Mouse (Mus musculus) liver, embryonic 14.5 days (tissue): ENCODE results near the gene Lyrm1.

Source experiments
- CTCF ChIP-seq: IDR thresholded peaks from 2 replicates; pipeline ENCODE4 v1.5.1; 2016; ENCODE audit warnings: antibody characterized with exemption, low read depth, control low read depth
- EP300 ChIP-seq: IDR thresholded peaks from 2 replicates; pipeline ENCODE4 v1.6.1; 2016; ENCODE audit warnings: antibody characterized with exemption, low read depth

DNA sequence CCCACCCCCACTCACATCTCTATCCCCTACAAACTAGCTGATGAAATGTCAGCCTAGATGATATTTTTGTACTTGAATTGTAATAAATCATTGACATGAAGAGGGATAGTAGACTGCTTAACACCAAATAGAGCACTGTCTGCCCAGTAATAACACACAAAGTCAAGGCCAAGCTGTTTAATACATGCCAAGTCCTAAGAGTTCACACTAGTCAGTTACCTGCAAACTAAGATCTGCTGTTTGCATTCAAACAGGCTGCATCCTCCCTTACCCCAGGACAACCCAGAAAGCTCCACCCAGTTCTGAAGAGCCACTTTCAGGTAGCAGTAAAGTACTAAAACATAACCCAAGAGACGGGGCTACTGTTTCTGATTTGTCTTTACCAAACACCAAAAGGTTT, 3.5 kb upstream of the Lyrm1 start:
- TF ChIP-seq CTCF (no peak), EP300 (no peak)
